Comparison of ENCODE assay signal across 8 mouse cellular contexts in the genomic region with DNA sequence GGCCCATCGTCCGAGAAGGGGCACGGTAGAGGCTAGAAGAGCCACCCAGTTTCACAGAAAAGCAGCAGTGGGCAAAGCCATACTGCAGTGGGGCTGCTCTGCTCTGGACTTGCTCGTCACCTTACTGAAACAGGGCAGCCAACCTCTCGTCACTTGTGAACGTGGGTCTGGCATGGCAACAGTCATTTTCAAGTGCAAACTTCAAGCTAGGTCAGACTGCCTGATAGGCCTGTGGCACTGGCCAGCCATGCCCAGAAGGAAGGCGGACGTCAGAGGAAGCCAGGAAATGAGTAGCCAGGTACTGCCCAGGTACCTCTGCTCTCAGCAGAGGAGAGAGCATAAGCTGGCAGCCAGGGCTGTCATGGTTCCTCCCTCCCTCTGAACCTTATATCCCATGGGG. TPM values are rescaled to one million over a fixed set of nuclear protein-coding genes. Genes with fewer than 3 reads are reported as not detected.
A peak's percentile ranks its signal among the peaks of the same experiment; 100 is the strongest.
DNase-seq lines count a peak whose midpoint lies in the region; ATAC-seq lines count a peak whose summit lies in the region.

No protein-coding gene starts in this region.

- peak overlapping the region; percentile 81; the same call in 1 of the 2 replicates for H3K4me2 ChIP-seq in embryonic facial prominence, embryonic 13.5 days
- peak overlapping the region; percentile 81 for H3K4me2 ChIP-seq in hindbrain, embryonic 15.5 days

- H3K36me3 ChIP-seq in heart, embryonic 10.5 days, result peaks cover 5% of the 10 kb centered on the region; the same call in 1 of the 2 replicates
- 0 out of 2 replicates have a peak, but pooled peaks cover 3% of the 10 kb centered on the region for H3K36me3 ChIP-seq in embryonic facial prominence, embryonic 13.5 days
- no peaks in the 10 kb centered on the region for H3K36me3 ChIP-seq in hindbrain, embryonic 15.5 days

- ATAC-seq in embryonic facial prominence, embryonic 13.5 days (ENCODE audit: insufficient number of reproducible peaks, insufficient read depth, low FRiP score, low TSS enrichment, low read depth), result no peak
- no peak for ATAC-seq in hindbrain, embryonic 15.5 days (ENCODE audit: low FRiP score, low read depth)

- 70% methylated on average over 8 of the region's 8 CpGs for WGBS in heart, embryonic 10.5 days
- WGBS in embryonic facial prominence, embryonic 13.5 days, result 82% methylated on average over 8 of the region's 8 CpGs
- 84% methylated on average over 8 of the region's 8 CpGs for WGBS in hindbrain, embryonic 15.5 days

- H3K27ac ChIP-seq in heart, embryonic 10.5 days, result peak overlapping the region; percentile 26
- 0 out of 2 replicates have a peak overlapping the region, but pooled peaks have one; percentile 85 for H3K27ac ChIP-seq in embryonic facial prominence, embryonic 13.5 days
- no peak overlapping the region for H3K27ac ChIP-seq in hindbrain, embryonic 15.5 days (replicated peaks)

- intact Hi-C loops in heart, postnatal 25 days (cut with DNase I), result loop anchor here (2.0 kb wide), 1 partner anchor 14 kb away; no protein-coding TSS in a partner anchor

- H3K9me3 ChIP-seq in heart, embryonic 10.5 days, result no peaks in the 10 kb centered on the region
- H3K9me3 ChIP-seq in embryonic facial prominence, embryonic 13.5 days, result no peaks in the 10 kb centered on the region
- no peaks in the 10 kb centered on the region for H3K9me3 ChIP-seq in hindbrain, embryonic 15.5 days

- H3K4me3 ChIP-seq in heart, embryonic 10.5 days, result 0 out of 2 replicates have a peak overlapping the region, but pooled peaks have one; percentile 23
- H3K4me3 ChIP-seq in embryonic facial prominence, embryonic 13.5 days, result no peak overlapping the region
- H3K4me3 ChIP-seq in hindbrain, embryonic 15.5 days, result no peak overlapping the region

- H3K4me1 ChIP-seq in heart, embryonic 10.5 days, result peaks cover 93% of the 10 kb centered on the region
- peaks cover 82% of the 10 kb centered on the region for H3K4me1 ChIP-seq in embryonic facial prominence, embryonic 13.5 days
- peaks cover 88% of the 10 kb centered on the region for H3K4me1 ChIP-seq in hindbrain, embryonic 15.5 days (replicated peaks)

- no peaks in the 10 kb centered on the region for H3K27me3 ChIP-seq in heart, embryonic 10.5 days (ENCODE audit: insufficient read depth, poor library complexity, severe bottlenecking)
- H3K27me3 ChIP-seq in embryonic facial prominence, embryonic 13.5 days, result no peaks in the 10 kb centered on the region
- H3K27me3 ChIP-seq in hindbrain, embryonic 15.5 days, result no peaks in the 10 kb centered on the region

- H3K9ac ChIP-seq in embryonic facial prominence, embryonic 13.5 days, result peak overlapping the region; percentile 7; the same call in 1 of the 2 replicates
- H3K9ac ChIP-seq in hindbrain, embryonic 15.5 days, result 0 out of 2 replicates have a peak overlapping the region, but pooled peaks have one; percentile 5

- no peak for DNase-seq in heart, embryonic 10.5 days (ENCODE audit: low spot score)
- DNase-seq in heart, postnatal 25 days (ENCODE audit: low spot score), result no peak
- peak; percentile 55 for DNase-seq in lung, postnatal 36 days
- no peak for DNase-seq in frontal cortex, postnatal 25 days (ENCODE audit: low spot score in 2 of 2)
- no peak for DNase-seq in thymus, postnatal 14 days
- no peak for DNase-seq in right cerebral cortex, postnatal 36 days (ENCODE audit: low spot score in 2 of 2)

RNA-seq across cellular contexts. Expression of a gene that starts 2.6 kb away (rescaled TPM):
- polyA plus RNA-seq in heart, embryonic 10.5 days (2016; fragmentation: Nextera tagmentation; extraction: Ambion mirVana), result 53.2 and 54.4 TPM in 2 replicates
- 10 to 100 TPM; 18.7 to 20.7 TPM for total RNA-seq in heart, postnatal 25 days (2021)
- polyA plus RNA-seq in embryonic facial prominence, embryonic 13.5 days (2015; fragmentation: Nextera tagmentation; extraction: Ambion mirVana), result 35.6 and 37.3 TPM in 2 replicates
- 46.5 and 54.2 TPM in 2 replicates for polyA plus RNA-seq in hindbrain, embryonic 15.5 days (2015; fragmentation: Nextera tagmentation; extraction: Ambion mirVana)

RNA-seq across cellular contexts. Expression of a gene that starts 50.2 kb away (rescaled TPM):
- not detected in 2 replicates for polyA plus RNA-seq in heart, embryonic 10.5 days (2016; fragmentation: Nextera tagmentation; extraction: Ambion mirVana)
- total RNA-seq in heart, postnatal 25 days (2021), result not detected
- polyA plus RNA-seq in embryonic facial prominence, embryonic 13.5 days (2015; fragmentation: Nextera tagmentation; extraction: Ambion mirVana), result 1.2 TPM in 1 of 2 replicates, not detected in the other
- polyA plus RNA-seq in hindbrain, embryonic 15.5 days (2015; fragmentation: Nextera tagmentation; extraction: Ambion mirVana), result 1.00 and 1.9 TPM in 2 replicates
